Mouse (Mus musculus) B cell, adult 2 months (primary cell): ENCODE data around the gene Rnf8.

ENCODE experiments used
- DNase-seq, 2 experiments: peaks; one replicate each; pipeline ENCODE4 v3.0.0; 2022

Rnf8 gene

GRCm38 (mm10) chr17:29682261-29682660 is 67.7 kb downstream of the Rnf8 start:
- no peak for DNase-seq

GRCm38 (mm10) chr17:29683127-29683526 is 68.5 kb downstream of the Rnf8 start:
- no peak for DNase-seq

GRCm38 (mm10) chr17:29684275-29684674 is 69.7 kb downstream of the Rnf8 start:
- DNase-seq, result no peak

- DNase-seq, result no peak
Observed at GRCm38 (mm10) chr17:29686771-29687170, 72.2 kb downstream of the Rnf8 start.

- no peak for DNase-seq
Observed at GRCm38 (mm10) chr17:29687373-29687772, 72.8 kb downstream of the Rnf8 start.

- DNase-seq, result no peak
Observed at GRCm38 (mm10) chr17:29688610-29689009, 74.0 kb downstream of the Rnf8 start.

GRCm38 (mm10) chr17:29690257-29690656 is 75.7 kb downstream of the Rnf8 start:
- no peak for DNase-seq

GRCm38 (mm10) chr17:29692827-29693226 is 78.2 kb downstream of the Rnf8 start:
- DNase-seq, result no peak

GRCm38 (mm10) chr17:29693571-29693970 is 79.0 kb downstream of the Rnf8 start:
- no peak for DNase-seq

GRCm38 (mm10) chr17:29694516-29694915 is 79.9 kb downstream of the Rnf8 start:
- DNase-seq, result no peak
